Mouse (Mus musculus): ENCODE results near the gene Gm5737. TPM values are rescaled to one million over a fixed set of nuclear protein-coding genes. Genes with fewer than 3 reads are reported as not detected.

The Gm5737 gene
- polyA plus RNA-seq, 1 experiment = 0.06 TPM

DNA sequence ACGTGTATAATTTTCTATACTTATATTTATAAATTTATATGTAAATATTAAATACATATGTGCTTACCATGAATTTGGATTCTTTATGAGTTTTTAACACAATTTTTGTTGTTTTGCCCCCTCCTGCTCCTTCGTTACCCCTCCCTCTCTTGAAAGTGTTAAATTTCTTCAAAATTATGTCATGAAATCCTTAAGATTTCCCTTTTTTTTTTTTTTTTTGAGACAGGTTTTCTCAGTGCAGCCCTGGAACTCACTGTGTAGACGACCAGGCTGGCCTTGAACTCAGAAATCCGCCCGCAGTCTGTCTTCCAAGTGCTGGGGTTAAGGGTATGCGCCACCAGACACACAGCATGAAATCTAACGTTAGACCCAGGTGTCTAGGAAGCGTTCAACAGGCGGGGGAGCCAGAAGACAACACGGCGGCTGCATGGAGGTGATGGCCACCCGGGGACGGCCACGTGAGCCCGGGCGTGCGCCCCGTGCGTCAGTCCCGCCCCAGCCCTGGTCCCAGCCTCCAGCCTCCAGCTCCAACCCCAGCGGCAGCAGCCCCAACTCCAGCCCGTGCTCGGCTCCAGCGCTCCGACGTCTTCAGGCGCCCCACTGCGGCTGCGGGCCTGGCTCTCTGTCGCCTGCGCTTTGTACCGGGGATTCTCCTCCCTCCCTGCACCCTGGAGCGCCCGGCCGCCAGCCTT is 30.3 kb downstream of the Gm5737 start, which contains the start of gene Eef2k:
Gene Eef2k, plus strand, starts transcription at position 487 of the 692 bp plus-strand sequence.
- peak; percentile 84 for DNase-seq (ENCODE audit: low spot score)

DNA sequence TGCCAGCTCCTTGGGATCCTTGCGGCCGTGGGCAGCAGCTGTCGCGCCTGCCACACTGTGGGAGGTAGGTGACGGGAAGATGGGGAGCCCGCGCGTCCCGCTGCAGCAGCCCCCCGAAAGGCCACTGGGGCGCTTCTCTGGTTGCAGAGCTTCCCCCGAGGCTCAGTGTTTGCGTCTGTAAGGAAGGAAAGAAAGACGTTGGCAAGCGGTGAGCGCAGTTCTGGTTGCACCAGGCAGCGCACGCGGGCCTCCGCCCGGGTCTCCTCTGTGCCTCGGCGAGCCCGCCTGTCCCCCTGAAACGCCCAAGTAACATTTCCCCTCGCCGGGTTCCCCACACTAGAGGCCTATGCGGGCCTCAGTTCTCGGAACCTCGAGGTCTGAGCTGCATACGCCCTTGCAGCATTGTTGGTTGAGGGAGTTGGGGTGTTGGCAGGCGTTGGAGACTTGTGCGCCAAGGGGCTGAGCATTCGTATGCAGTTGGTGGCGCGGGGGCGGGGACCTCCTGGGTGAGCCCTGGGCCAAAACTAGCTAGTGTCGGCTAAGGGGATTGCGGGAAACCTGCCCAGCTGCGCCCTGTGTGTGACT is 31.0 kb downstream of the Gm5737 start:
- peak; percentile 70 for DNase-seq (ENCODE audit: low spot score)

DNA sequence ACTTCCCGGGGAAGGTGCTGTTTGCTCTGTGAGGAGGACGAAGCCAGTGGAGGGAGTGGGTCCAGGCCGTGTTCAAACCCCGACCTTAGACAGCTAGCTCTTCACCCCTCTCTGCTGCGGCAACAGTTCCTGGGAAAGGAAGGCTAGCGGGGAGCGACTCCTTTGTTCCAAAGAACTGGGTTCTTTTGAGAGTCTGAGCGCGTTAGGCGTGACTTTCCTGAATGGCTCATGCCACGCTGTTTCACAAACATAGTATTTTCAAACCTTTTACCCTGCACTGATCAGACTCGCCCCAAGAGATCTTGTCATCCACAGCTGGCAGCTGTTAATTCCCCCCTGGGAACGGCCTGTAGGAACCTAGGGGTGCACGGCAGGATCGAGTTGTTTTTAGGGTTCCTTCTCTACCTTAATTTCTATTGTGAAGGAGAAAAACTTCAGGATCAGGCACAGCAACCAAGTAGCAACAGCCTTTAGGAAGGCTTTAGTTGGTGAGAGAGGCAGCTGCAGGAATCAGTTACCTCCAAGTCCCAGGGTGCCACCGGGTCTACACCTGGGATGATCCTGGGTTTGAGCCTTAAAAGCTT is 31.8 kb downstream of the Gm5737 start:
- no peak for DNase-seq (ENCODE audit: low spot score)

DNA sequence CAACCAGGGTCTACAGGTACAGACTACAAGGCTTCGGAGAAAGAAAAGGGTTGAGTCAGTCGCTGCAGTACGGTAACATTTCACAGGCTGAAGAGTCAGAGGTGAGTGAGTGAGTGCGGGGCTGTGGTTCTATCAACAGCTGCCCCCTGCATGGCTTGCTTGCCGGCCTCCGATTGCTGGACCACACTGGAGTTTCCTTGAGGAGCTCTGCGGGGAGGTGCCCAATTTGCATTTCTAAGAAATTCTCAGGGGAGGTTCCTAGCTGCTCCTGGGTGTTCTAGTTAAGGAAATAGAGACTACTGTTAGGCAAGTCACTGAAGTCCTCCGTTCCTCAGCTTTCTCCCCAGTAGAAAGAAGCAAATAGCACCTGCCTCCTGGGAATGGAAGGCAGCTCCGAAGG is 32.5 kb downstream of the Gm5737 start:
- no peak for DNase-seq (ENCODE audit: low spot score)

DNA sequence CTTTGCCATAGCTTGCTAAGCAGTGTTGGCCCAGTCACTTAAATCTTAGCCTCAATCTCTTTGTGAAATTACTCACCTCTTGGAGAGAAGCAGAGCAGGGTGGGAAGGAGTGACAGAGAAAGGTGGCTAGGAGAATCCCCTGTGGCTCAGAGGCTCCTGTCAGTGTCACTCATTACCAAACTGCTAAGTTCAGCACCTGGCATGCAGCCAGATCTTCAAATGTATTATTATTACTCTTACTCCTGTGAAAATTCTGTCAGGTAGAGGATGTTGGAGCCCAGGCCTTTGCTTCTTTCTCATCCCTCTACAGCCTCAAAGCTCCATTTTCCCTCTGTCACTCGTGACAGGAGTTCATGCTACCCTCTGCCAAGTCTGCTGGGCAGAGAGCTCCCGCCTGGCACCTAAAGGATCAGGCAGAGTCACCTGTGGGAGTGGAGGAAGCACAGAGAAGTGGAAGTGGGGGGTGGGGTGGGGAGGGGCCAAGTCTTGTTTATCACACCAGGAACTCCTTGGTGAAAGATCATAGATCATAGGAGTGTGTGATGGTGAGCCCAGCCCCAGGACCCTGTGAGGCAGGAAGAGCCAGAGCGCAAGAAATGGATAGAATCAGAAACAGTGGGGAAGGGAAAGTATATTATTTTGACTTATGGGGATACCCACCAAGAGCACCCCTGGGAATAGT is 36.8 kb downstream of the Gm5737 start:
- DNase-seq (ENCODE audit: low spot score) = no peak

DNA sequence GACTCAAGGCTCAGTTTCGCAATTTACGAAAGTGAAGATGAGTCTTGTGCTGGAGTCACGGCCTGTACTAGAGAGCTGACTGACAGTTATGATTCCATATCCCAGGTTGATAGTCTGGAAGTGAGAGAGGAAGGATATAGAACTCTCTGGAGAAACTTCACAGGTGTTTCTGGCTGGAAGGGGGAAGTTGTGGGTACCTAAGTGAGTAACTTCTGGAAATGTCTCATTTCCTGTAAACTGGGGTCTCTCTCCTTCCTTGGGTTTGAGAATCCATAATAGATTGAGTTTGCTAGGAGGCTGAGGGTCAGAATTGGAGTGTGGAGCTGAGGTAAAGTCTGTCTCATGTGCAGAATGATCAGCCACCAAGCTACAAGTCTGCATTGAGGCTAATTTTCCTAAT is 38.0 kb downstream of the Gm5737 start:
- DNase-seq (ENCODE audit: low spot score) = no peak

DNA sequence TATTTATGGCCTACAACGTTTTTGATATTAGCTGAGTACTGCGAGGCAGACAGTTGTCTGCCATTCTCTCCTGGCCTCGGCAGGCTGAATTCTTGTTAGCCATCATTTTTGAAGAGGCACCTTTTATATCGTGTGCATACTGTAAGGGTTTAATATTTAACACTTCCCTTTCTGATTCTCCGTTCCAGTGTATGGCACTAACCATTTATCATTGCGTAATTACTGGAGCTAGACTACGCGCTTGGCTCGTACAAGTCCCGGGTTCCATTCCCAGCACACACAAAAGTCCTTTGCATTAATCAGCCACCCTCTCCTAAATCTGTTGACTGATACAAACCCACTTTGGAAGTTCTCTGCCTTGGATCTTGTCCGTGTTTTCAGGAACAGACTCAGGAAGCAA is 47.7 kb downstream of the Gm5737 start:
- DNase-seq (ENCODE audit: low spot score) = no peak

DNA sequence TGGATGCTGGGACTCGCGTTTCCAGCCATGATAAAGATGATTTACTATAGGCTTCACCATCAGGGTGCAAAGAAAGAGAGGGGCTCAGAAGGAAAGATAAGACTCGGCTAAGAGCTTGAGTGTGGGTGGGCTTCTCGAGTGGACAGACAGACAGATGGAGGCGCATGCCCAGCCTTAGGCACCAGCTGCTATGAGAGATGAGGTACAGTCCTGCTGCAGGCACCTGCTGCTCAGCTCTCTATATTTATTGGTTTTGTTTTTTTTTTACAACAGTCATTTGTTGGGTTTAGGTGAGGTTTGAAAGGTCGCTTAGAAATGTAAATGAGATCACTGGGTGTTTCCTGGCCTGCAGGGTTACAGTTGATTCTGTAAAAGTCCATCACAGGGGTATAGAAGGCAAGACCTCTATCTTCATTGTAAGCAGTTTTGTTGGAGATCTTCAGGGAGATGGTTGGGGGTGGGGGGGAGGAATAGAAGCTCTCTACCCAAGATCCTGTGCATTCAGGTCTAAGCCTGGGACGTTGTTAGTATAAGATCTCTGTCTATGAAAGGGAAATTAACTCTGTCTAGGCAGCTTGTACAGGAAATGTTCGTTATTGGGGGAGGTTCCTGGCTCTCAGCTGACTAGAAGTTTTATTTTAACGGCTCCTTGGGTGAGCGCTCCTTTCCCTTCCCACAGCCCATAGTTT is 48.8 kb downstream of the Gm5737 start:
- no peak for DNase-seq (ENCODE audit: low spot score)

DNA sequence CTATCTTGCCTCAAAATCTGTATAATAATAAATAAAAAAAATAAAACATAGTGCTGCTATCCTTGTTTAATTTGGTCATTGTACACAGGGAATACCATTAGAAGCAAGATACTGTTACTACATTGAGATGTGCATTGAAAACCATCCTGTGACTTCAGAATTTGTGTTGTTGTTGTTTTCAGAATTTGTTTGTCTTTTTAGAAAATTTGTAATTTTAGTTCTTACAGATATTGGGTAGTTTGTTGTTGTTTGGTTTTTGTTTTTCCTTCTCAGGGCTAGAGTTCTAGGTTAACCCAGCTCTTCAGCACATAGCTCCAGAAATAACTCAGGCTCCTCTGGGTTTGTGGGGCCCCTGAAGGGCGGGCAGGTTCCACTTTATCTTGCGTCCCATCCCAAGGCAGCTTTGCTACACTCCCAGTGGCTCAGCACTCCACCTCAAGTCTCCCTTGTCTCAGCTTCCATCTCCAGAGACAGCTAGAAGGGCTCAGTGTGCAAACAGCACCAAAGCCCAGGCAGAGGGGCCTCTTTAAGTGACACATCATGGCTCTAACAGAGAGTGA is 49.4 kb downstream of the Gm5737 start:
- no peak for DNase-seq (ENCODE audit: low spot score)

DNA sequence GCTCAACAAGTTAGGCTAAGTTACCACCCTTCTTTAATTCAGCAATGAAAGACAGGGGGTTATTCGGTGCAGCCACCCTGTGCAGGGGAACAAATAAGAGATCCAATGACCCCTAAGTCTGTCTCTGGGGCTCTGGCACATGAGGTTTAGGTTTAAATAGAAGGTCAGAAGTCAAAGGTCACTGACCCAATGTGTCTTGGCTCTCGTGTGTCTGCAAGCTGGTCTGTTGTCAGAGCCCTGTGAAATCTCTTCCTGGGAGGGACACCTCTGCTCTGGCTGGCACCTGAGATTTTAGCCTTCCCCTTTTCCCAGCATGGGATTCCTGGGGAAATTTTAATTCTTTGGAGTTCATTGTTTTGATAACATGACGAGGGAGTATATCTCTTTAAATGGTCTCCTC is 50.0 kb downstream of the Gm5737 start:
- DNase-seq (ENCODE audit: low spot score) = no peak

DNA sequence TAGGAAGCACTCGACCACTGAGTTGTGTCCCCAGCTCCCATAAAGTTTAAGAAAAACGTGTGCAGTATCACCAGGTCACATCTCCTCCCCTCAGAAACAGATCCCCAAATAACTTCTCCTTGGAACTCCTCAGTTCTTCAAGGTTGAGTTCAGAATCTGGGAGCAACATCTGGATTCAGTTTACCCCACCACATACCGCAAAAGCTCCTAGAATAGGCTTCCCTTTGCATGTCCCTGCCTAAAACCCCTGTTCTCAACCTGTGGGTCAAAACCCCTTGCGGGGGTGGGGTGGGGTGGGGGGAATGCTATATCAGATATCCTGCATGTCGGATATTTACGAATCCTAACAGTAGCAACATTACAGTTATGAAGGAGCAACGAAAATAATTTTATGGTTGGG is 50.5 kb downstream of the Gm5737 start:
- no peak for DNase-seq (ENCODE audit: low spot score)

DNA sequence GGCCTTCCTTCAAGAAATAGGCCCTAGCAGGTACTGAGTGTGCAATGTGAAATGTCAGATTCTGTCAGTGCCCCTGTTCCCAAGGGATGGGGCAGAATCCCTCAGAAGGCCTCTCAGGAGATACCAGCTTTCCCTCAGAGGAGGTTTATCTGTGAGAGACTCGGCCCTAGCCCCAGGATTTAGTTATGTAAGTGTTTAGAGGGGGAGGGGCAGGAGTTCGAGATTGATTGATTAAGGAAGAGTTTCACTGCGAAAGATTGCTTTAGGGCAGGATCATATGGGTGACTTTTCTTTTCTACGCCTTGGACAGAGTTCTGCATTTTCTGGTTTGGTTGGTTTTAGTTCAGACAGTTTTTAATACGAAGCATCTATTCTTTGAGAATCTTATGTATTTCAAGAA is 51.3 kb downstream of the Gm5737 start:
- no peak for DNase-seq (ENCODE audit: low spot score)

DNA sequence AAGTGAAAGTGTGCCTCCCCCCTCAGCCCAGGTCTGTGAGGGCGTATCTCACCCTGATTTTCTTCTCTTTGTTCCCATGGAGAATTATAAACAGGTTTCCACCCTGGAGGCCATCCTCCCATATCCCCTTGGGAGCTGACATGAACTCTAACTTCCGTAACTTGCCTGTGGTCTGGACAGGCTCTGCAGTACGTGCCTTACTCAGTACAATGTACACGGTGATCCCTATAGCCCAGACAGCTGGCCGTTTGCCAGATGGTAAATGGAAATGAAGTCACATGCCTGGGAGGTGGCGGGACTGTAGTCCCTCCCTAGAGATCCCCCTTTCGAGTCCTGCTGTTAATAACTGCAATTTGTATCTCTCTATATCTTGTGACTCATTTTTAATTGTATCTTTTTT is 52.9 kb downstream of the Gm5737 start:
- no peak for DNase-seq (ENCODE audit: low spot score)

DNA sequence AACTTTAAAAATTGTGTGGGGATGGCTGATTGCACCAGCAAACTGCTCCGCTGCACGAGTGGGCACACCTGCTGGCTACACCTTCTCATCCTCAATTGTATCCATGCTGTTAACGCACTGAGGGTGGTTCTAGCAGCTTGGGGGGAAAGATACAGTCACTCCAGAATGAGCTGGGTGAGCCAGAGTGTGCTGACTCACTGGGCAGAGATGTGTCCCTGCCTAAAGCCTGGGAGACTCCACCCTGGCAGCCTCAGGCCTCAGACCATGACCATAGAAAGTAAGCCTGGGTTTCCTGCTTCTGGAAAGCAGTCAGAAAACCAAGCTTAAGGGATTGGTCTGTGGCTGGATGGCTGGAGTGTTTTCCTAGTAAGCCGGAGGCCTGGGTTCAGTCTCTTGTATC is 53.7 kb downstream of the Gm5737 start:
- DNase-seq (ENCODE audit: low spot score) = no peak

DNA sequence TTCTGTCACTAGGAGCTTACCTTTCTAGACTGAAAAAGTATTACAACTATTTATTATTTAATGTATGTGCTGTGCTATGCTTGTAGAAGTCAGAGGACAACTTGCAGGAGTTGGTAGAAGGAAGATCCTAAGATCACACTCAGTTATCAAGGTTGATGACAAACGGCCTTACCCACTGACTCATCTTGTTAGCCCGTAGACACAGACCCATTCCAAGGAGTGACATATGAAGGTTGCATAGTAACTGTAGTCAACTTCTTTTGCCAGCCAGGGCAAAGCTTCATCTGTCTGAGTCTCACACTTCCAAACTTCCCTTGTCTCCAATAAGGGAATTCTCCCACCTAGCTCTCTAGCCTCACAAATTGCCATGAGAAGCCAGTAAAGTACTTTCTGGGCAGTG is 54.5 kb downstream of the Gm5737 start:
- no peak for DNase-seq (ENCODE audit: low spot score)

DNA sequence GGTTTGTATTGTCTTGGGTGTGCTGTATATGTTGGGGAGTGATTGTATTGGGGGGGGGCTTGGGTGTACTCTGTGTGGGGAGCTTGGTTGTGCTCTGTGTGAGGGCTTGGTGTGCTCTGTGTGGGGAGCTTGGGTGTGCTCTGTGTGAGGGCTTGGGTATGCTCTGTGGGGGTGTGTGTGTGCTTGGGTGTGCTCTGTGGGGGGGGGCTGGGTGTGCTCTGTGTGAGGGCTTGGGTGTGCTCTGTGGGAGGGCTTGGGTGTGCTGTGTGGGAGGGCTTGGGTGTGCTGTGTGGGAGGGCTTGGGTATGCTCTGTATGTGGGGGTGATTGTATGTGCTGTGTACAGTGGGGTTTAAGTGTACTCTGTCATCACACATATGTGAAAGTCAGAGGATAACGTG is 55.6 kb downstream of the Gm5737 start:
- no peak for DNase-seq (ENCODE audit: low spot score)

DNA sequence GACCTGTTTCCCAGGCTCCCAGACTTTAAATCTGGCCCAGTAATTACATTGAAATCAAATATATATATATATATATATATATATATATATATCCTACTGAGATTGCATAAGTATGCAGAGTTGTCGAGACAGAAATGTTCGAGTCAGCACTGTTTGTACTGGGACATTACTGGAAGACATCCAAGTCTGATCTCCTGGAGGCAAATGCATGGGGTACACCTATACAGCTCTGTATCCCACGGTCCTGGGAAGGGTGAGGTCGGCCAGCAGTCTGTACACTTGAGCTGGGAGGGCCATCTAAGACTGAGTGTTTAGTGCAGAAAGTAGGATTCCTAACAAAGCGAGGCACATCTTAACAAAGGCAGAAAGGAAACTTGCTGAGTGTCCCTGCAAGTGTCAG is 57.7 kb downstream of the Gm5737 start:
- DNase-seq (ENCODE audit: low spot score) = no peak

DNA sequence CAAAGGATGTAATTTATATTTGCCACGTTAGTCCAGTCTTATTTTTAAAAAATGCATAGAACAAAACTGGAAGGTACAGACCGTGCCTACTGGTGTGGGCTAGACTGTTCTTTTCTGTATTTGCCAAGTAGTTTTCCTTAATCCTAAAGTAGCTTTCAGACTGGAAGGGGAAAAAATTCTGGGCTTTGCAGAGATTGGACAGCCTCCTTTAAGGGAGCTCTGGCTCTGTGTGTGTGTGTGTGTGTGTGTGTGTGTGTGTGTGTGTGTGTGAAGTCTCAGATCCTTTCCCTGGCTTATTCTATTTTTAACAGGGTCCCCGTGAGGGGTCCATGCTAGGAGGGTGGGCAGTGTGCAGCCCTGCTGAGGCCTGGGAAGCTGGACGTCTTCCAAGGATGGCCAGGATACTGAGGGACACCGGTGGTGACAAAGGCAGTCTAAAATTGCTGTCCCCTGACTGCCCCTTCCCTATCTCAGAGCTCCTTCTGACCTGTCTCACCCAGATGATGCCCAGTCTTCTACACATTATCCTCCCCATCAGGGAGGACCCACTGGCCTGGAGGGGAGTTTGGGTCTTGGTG is 58.4 kb downstream of the Gm5737 start:
- DNase-seq (ENCODE audit: low spot score) = no peak

DNA sequence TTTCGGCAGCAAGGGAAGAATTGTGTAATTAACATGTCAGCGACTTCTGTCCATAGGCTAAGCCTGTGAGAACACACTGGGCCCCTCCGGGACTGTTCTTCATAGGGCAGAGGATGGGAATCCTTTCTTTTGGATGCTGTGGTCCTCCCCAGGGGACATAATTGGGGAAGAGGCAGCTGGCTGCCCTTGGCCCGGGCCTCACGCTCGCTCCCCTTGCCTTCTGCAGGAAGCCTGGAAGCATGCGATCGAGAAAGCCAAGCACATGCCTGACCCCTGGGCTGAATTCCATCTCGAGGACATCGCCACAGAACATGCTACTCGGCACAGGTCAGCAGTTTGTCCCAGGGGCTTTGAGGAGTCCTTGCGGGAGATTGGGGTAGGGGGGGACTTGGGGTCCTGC is 60.9 kb downstream of the Gm5737 start:
- DNase-seq (ENCODE audit: low spot score) = no peak

DNA sequence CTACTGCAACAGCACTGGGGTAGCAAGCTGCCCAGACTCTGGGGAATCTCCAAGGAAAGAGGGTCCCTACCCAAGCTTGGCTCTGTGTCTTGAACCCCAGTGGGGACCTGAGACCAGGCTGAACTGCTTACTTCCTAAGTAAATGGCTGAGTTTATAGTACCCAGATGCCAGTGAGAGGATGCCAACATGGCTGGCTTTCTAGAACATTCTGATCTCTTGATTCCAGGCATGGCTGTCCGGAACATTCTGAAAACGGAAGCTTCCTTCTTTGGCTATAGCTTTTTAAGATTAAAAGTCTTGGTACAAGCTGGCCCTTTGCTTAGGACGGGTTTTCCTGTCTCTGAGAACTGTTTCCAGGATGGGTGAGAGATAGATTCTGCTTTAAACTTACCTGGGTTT is 61.9 kb downstream of the Gm5737 start:
- no peak for DNase-seq (ENCODE audit: low spot score)

DNA sequence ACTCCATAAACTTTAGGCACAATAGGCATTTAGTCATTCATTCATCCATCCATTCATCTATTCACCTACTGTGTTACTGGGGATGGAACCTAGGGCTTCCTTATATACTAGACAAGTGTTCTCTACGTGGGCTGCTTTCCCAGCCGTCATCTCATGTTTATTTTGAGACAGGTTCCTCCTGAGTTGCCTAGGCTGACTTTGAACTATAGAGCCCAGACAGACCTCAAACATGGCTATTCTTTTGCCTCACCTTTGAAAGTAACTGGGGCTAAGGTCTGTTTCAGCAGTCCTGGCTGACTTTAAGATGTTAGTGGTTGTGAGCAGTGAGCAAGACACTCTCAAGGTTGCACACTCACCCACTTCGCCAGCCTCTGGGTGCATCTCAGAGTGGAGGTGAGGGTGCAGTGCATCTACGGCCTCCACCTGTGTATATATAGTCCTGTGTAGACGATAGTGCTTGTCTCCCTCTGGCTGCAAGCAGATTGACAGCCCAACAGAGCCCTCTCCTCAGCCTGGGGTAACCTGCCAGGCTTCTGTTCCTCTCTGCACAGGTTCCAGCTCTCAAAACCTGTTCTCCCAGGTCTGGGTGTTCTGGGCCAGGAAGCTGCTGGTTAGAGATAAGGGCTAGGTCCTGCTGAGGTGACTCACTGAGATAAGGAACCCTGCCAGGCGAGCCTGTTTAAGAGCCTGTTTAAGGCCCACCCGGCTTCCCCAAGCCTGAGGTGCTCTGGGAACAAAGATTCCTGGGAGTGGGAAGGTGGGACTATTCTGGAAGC is 62.8 kb downstream of the Gm5737 start:
- DNase-seq (ENCODE audit: low spot score) = peak; percentile 41
